Mouse (Mus musculus) MEL (cell line): ENCODE results near the gene Cdkn1a. TPM values are rescaled to one million over a fixed set of nuclear protein-coding genes. Genes with fewer than 3 reads are reported as not detected.

ENCODE experiments used
- DNase-seq: peaks from one replicate; pipeline ENCODE4 v3.0.0; 2011; ENCODE audit warnings: low read depth, low spot score
- H3K27ac ChIP-seq: 2 replicates; pipeline ENCODE4 v1.5.1; 2012; ENCODE audit warnings: low read depth, mild to moderate bottlenecking, control low read depth, low read length, moderate library complexity; ENCODE audit not compliant: control insufficient read depth
- H3K27me3 ChIP-seq, 2 experiments: fragments of 150-350 bp in 1 of 2; sonication (generic) in 1 of 2; 2 replicates each; pipeline ENCODE4 v1.6.1; 2012; ENCODE audit warnings: low read length in 2 of 2, mild to moderate bottlenecking in 2 of 2, improper control_type of control experiment in 1 of 2, moderate library complexity in 1 of 2; ENCODE audit not compliant: insufficient read depth in 2 of 2, control insufficient read depth in 1 of 2
- H3K36me3 ChIP-seq, 2 experiments: 2 replicates each; pipeline ENCODE4 v1.6.1; 2012 to 2014; ENCODE audit warnings: low read length in 2 of 2, improper control_type of control experiment in 1 of 2, inconsistent platforms in 1 of 2, mild to moderate bottlenecking in 1 of 2; ENCODE audit not compliant: insufficient read depth in 2 of 2, control insufficient read depth in 1 of 2
- H3K4me1 ChIP-seq, 2 experiments: fragments of 150-350 bp in 1 of 2; sonication (generic) in 1 of 2; 2 replicates each; pipeline ENCODE4 v1.6.1; 2012; ENCODE audit warnings: low read length in 2 of 2, improper control_type of control experiment in 1 of 2, mild to moderate bottlenecking in 1 of 2; ENCODE audit not compliant: insufficient read depth in 2 of 2, control insufficient read depth in 1 of 2
- H3K4me3 ChIP-seq, 2 experiments: fragments of 150-350 bp in 1 of 2; sonication (generic) in 1 of 2; 2 replicates each; pipeline ENCODE4 v1.5.1; 2012; ENCODE audit warnings: low read depth in 2 of 2, low read length in 2 of 2, mild to moderate bottlenecking in 2 of 2, moderate library complexity in 2 of 2, control low read depth in 1 of 2, improper control_type of control experiment in 1 of 2; ENCODE audit not compliant: control insufficient read depth in 1 of 2, insufficient read depth in 1 of 2
- H3K79me2 ChIP-seq: 2 replicates; pipeline ENCODE4 v1.6.1; 2012; ENCODE audit warnings: mild to moderate bottlenecking, low read length, moderate library complexity; ENCODE audit not compliant: control insufficient read depth, poor library complexity, insufficient read depth
- H3K9ac ChIP-seq: 2 replicates; pipeline ENCODE4 v1.6.1; 2012; ENCODE audit warnings: low read depth, mild to moderate bottlenecking, control low read depth, low read length, moderate library complexity; ENCODE audit not compliant: control insufficient read depth, poor library complexity, severe bottlenecking
- H3K9me3 ChIP-seq: fragments of 150-350 bp; sonication (generic); replicated peaks from 2 replicates; pipeline ENCODE4 v1.6.1; 2012; ENCODE audit warnings: mild to moderate bottlenecking, low read length, improper control_type of control experiment, moderate library complexity; ENCODE audit not compliant: insufficient read depth
- BHLHE40 ChIP-seq: IDR thresholded peaks from 2 replicates; pipeline ENCODE4 v1.6.1; 2012; ENCODE audit warnings: low read depth, mild to moderate bottlenecking, inconsistent platforms, low read length, improper control_type of control experiment, borderline replicate concordance
- CHD1 ChIP-seq: IDR thresholded peaks from 2 replicates; pipeline ENCODE4 v1.6.1; 2012; ENCODE audit warnings: low read depth, mild to moderate bottlenecking, inconsistent platforms, low read length, improper control_type of control experiment
- E2F4 ChIP-seq: IDR thresholded peaks from 2 replicates; pipeline ENCODE4 v1.6.1; 2011; ENCODE audit warnings: low read depth, low read length, improper control_type of control experiment, borderline replicate concordance
- EP300 ChIP-seq, 2 experiments: IDR thresholded peaks; 2 replicates each; pipeline ENCODE4 v1.6.1; 2011; ENCODE audit warnings: improper control_type of control experiment in 2 of 2, low read length in 2 of 2, low read depth in 1 of 2, mild to moderate bottlenecking in 1 of 2
- ETS1 ChIP-seq: IDR thresholded peaks from 2 replicates; pipeline ENCODE4 v1.6.1; 2012; ENCODE audit warnings: low read depth, mild to moderate bottlenecking, inconsistent platforms, low read length, improper control_type of control experiment, moderate library complexity
- GATA1 ChIP-seq: IDR thresholded peaks from 2 replicates; pipeline ENCODE4 v1.6.1; 2011; ENCODE audit warnings: low read depth, low read length, improper control_type of control experiment
- MAX ChIP-seq: IDR thresholded peaks from 2 replicates; pipeline ENCODE4 v1.6.1; 2011; ENCODE audit warnings: low read length, improper control_type of control experiment
- MAZ ChIP-seq: IDR thresholded peaks from 2 replicates; pipeline ENCODE4 v1.6.1; 2012; ENCODE audit warnings: low read depth, mild to moderate bottlenecking, inconsistent platforms, low read length, improper control_type of control experiment
- MXI1 ChIP-seq: IDR thresholded peaks from 2 replicates; pipeline ENCODE4 v1.6.1; 2011; ENCODE audit warnings: mild to moderate bottlenecking, low read depth, low read length, improper control_type of control experiment
- MYC ChIP-seq: IDR thresholded peaks from 2 replicates; pipeline ENCODE4 v1.6.1; 2011; ENCODE audit warnings: low read depth, mild to moderate bottlenecking, low read length, improper control_type of control experiment, moderate library complexity
- NELFE ChIP-seq: IDR thresholded peaks from 2 replicates; pipeline ENCODE4 v1.6.1; 2011; ENCODE audit warnings: low read depth, low read length, improper control_type of control experiment
- NRF1 ChIP-seq: IDR thresholded peaks from 2 replicates; pipeline ENCODE4 v1.6.1; 2014; ENCODE audit warnings: low read depth, mild to moderate bottlenecking, inconsistent platforms, low read length, improper control_type of control experiment, moderate library complexity; ENCODE audit not compliant: poor library complexity, insufficient read depth, severe bottlenecking
- POLR2A ChIP-seq, 2 experiments: IDR thresholded peaks; 2 replicates each; pipeline ENCODE4 v1.6.1; 2011 to 2012; ENCODE audit warnings: low read length in 2 of 2, mild to moderate bottlenecking in 2 of 2, control low read depth in 1 of 2, improper control_type of control experiment in 1 of 2, low read depth in 1 of 2, moderate library complexity in 1 of 2; ENCODE audit not compliant: control insufficient read depth in 1 of 2, insufficient read depth in 1 of 2, poor library complexity in 1 of 2
- POLR2AphosphoS2 ChIP-seq: IDR thresholded peaks from 2 replicates; pipeline ENCODE4 v1.6.1; 2011; ENCODE audit warnings: low read length, improper control_type of control experiment
- RAD21 ChIP-seq: IDR thresholded peaks from 2 replicates; pipeline ENCODE4 v1.6.1; 2011; ENCODE audit warnings: mild to moderate bottlenecking, low read depth, low read length, improper control_type of control experiment
- TAL1 ChIP-seq: IDR thresholded peaks from 2 replicates; pipeline ENCODE4 v1.6.1; 2012; ENCODE audit warnings: mild to moderate bottlenecking, inconsistent platforms, low read length, moderate library complexity, mixed read lengths
- TBP ChIP-seq: IDR thresholded peaks from 2 replicates; pipeline ENCODE4 v1.8.0; 2011; ENCODE audit warnings: low read depth, low read length, improper control_type of control experiment
- TCF12 ChIP-seq: IDR thresholded peaks from 2 replicates; pipeline ENCODE4 v1.6.1; 2014; ENCODE audit warnings: low read depth, mild to moderate bottlenecking, inconsistent platforms, low read length, improper control_type of control experiment, moderate library complexity
- ZKSCAN1 ChIP-seq: IDR thresholded peaks from 2 replicates; pipeline ENCODE4 v1.6.1; 2012; ENCODE audit warnings: low read depth, mild to moderate bottlenecking, inconsistent platforms, low read length, improper control_type of control experiment, moderate library complexity
- ZNF384 ChIP-seq: IDR thresholded peaks from 2 replicates; pipeline ENCODE4 v1.6.1; 2012; ENCODE audit warnings: low read depth, mild to moderate bottlenecking, inconsistent platforms, low read length, improper control_type of control experiment
- polyA plus RNA-seq, 2 experiments: library from polyadenylated mRNA; stranded (reverse) in 1 of 2; unstranded in 1 of 2; fragments of >175 nt in 1 of 2; fragments of >200 nt in 1 of 2; gene quantifications; 2 replicates each; pipeline versions ENCODE4 v1.2.1 to v1.2.4; 2012; ENCODE audit warnings: low replicate concordance in 2 of 2, low read depth in 1 of 2; ENCODE audit not compliant: insufficient read length in 2 of 2, insufficient read depth in 1 of 2, missing spikeins in 1 of 2
- total RNA-seq: library from RNA; depleted of rRNA; stranded (reverse); fragments of 300-350 nt; gene quantifications from 2 replicates; pipeline ENCODE4 v1.2.3, GENCODE M21; 2012

The Cdkn1a gene
- total and polyA plus RNA-seq, 3 experiments = 2.0 to 21.0 TPM; not detected in 1

GRCm38 (mm10) chr17:29080758-29081617 is 9.8 kb upstream of the Cdkn1a start:
- peaks cover 5% of the 10 kb centered on the region; the same call in 1 of the 2 replicates for H3K79me2 ChIP-seq
- peak overlapping the region; percentile 99 for H3K27ac ChIP-seq
- H3K4me1 ChIP-seq = peaks cover 12 to 20% of the 10 kb centered on the region in 2 experiments
- no peaks in the 10 kb centered on the region for H3K9me3 ChIP-seq
- DNase-seq = peak; percentile 91
- H3K36me3 ChIP-seq = peaks cover 0 to 15% of the 10 kb centered on the region in 2 experiments; a peak in 2 of 4 replicates
- peak overlapping the region; percentile 97 for H3K9ac ChIP-seq
- no peaks in the 10 kb centered on the region for H3K27me3 ChIP-seq
- H3K4me3 ChIP-seq = peak overlapping the region; percentile 66 to 87
- TF ChIP-seq RAD21 = no peak
- TF ChIP-seq POLR2AphosphoS2 = 0 out of 2 replicates have a peak, but pooled peaks have one; percentile 26
- peak; percentile 24; the same call in 1 of the 2 replicates for TF ChIP-seq BHLHE40
- peak; percentile 4; the same call in 1 of the 2 replicates for TF ChIP-seq TCF12
- TF ChIP-seq NRF1 = peak; percentile 26; the same call in 1 of the 2 replicates
- 0 out of 2 replicates have a peak, but pooled peaks have one; percentile 5 for TF ChIP-seq TAL1
- no peak for TF ChIP-seq ZKSCAN1
- TF ChIP-seq CHD1 = no peak
- TF ChIP-seq MYC = peak; percentile 67; the same call in 1 of the 2 replicates
- peak; percentile 35 to 64; a peak in 2 of 4 replicates for TF ChIP-seq POLR2A (IDR thresholded peaks at IDR 0.05; ENCODE audit: control insufficient read depth in 1 of 2, insufficient read depth in 1 of 2, low read depth in 1 of 2, low read length in 2 of 2, poor library complexity in 1 of 2)
- TF ChIP-seq E2F4 = no peak
- TF ChIP-seq EP300 (IDR thresholded peaks at IDR 0.05; ENCODE audit: low read depth in 1 of 2, low read length in 2 of 2) = 0 out of 4 replicates have a peak, but pooled peaks of 1 of the 2 experiments have one; percentile 7
- peak; percentile 34; the same call in 1 of the 2 replicates for TF ChIP-seq TBP
- TF ChIP-seq MXI1 = peak; percentile 71
- TF ChIP-seq MAX = peak; percentile 82
- peak; percentile 66 for TF ChIP-seq MAZ
- TF ChIP-seq ETS1 = peak; percentile 55; the same call in 1 of the 2 replicates
- TF ChIP-seq GATA1 = peak; percentile 65
- TF ChIP-seq NELFE = peak; percentile 53
- TF ChIP-seq ZNF384 = no peak
